Mouse (Mus musculus) c-Kit-positive CD71-negative TER-119-negative erythroid progenitor cells, embryonic 14.5 days (primary cell): ENCODE measurements around the gene Mstn.

Experiments
- DNase-seq: peaks from one replicate; pipeline ENCODE4 v3.0.0-alpha.2; 2013; ENCODE audit warnings: low read depth

Mstn gene

GRCm38 (mm10) chr1:53110561-53110960, 49.1 kb downstream of the Mstn start:
- no peak for DNase-seq
